Mouse (Mus musculus): ENCODE data around the gene Gm20388.
A peak's percentile ranks its signal among the peaks of the same experiment; 100 is the strongest.

Gm20388 gene

DNA sequence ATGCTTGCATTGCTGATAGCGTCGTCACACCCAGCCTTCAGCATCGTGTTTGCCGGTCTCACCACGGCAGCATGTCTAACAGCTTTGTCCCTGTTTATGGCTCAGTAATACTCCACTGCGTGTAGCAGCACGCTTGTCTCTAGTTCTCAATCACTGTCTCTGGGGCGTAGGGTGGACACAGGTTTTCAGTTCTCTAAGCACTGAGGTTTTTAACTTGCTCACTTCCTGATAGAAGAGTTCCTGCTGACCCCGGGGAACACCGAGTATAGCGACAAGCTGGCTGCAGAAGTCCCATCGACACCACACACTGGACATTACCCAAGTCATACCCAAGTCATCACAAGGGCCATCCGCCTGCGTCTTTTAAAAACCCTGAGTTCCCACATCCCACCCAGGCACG is 525.1 kb downstream of the Gm20388 start:
- no peak for DNase-seq (ENCODE audit: extremely low spot score)

- no peak for DNase-seq (ENCODE audit: extremely low spot score)
Observed at GRCm38 (mm10) chr8:120436491-120437030, 525.9 kb downstream of the Gm20388 start.

- no peak for DNase-seq (ENCODE audit: extremely low spot score)
Observed at GRCm38 (mm10) chr8:120437207-120437606, 526.6 kb downstream of the Gm20388 start.

DNA sequence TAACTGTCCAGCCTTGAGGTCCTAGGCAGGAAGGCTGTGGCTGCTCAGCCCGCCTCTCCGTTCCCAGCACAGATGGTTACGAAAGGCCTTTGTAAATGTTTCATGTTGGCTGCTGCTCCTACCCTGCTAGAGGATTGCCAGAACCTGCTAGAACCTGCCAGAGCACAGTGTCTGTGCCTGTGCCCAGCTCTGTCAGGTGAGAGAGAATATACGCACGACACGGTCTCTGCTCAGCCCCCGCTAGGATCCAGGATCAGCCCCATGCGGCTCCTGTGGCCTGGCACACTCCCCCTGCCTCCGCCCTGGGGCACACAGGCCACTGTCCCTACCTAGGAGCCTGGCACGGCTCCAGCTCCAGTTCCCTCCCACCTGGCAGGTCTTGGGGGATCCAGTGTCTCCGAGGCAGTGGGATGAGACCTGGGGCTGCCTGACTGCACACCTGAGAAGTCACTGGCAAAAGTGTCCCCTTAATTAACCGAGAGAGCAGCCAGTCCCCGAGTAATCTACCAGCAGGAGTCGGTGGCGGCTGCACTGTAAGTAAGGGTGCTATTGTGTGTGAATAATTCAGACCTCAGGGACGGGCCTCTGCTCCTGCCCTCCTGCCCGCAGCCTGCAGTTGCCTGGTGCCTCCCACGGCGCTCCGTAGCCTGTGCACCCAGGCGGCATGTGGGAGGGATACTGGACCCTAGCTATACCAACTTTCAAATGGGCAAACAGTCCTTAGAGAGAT is 527.2 kb downstream of the Gm20388 start:
- DNase-seq (ENCODE audit: extremely low spot score) = no peak

GRCm38 (mm10) chr8:120439309-120439708 is 528.7 kb downstream of the Gm20388 start:
- no peak for DNase-seq (ENCODE audit: extremely low spot score)

DNA sequence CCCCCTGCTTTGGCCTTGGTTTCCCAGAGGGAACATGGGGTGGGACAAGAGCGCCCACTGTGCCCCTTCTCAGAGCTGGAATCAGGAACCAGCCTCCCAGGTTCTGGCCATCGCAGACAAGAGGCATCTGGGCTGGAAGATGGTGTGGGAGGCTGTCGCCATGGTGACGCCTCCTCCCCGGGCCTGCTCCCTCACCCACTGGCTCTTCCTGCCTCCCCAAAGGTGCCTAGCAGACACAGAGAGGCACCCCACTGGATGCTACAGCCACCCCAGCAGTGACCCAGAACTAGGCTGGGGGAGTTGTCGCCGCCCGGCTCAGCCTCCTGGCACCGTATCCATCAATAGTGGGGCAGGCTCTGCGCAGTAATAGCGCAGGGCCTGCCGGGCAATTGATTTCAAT is 530.1 kb downstream of the Gm20388 start:
- no peak for DNase-seq (ENCODE audit: extremely low spot score)

- DNase-seq (ENCODE audit: extremely low spot score) = no peak
Observed at GRCm38 (mm10) chr8:120441637-120442036, 531.0 kb downstream of the Gm20388 start.

DNA sequence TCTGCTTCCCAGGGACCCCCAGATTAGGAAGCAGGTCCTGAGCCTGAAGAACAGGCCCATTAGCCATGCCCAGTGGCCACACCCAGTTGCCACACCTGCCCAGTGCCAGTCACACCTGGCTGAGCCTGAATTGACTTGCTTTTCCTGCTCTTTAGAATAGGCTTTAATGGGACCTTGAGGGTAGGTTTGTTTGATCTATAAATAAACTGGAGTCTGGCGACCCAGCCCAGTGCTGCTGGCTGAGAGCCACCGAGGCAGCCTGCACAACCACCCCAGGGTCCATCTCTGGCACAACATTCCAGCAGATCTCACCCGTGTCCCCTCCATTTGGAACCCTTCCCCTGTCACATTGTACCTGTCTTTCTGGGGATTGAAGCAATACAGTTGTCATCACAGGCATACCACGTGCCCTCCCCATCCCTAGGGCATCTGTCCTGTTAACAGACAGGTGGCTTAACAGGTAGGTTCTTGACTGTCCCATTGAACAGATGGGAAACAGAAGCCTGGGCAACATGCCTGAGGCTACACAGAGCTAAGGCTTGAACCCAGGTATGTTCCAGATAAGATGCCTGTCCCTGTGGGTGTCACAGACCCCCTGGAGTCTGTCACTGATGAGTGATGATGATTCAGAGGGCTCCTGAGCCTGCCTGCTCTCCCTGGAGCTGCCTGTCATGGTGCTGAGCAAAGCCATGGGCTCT is 531.8 kb downstream of the Gm20388 start:
- DNase-seq (ENCODE audit: extremely low spot score) = no peak

- DNase-seq (ENCODE audit: extremely low spot score) = no peak
Observed at GRCm38 (mm10) chr8:120445249-120445648, 534.6 kb downstream of the Gm20388 start.

DNA sequence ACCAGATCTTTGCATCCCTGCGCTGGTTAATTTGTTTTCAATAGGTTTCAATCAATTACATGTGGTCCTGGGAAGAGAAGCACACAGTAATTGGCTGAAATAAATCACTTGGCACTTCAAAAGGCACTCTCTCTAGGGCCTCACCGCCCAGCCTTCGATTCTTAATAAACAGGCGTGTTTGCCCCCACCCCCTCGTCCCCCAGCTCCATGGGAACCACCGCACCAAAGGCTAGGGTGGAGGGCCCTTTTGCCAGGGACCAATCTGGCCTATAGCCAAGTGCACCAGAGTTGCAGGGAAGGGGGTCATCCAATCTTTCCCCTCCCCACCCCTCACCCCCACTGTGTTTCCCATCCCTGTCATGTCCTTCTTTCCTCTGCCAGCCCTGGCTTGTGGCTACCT is 537.5 kb downstream of the Gm20388 start:
- DNase-seq (ENCODE audit: extremely low spot score) = no peak

DNA sequence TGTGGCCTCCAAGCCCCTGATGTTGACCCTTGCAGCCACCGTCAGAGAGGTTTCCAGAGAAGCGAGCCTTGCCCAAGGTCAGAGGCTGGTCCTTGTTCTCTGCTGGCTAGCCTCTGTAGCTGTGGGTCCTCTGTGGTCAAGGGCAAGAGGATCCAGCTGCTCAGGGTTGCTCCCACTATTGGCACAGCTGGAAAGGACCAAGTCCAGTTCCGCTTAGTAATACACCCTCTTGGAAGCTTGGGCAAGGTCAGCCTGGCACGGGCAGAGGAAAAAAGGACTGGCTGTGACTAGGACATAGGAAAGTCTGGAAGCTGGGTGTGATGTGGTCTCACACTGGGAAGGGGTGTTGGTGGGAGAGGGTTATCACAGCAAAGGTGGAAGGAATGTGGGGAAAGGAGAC is 538.5 kb downstream of the Gm20388 start:
- no peak for DNase-seq (ENCODE audit: extremely low spot score)

DNA sequence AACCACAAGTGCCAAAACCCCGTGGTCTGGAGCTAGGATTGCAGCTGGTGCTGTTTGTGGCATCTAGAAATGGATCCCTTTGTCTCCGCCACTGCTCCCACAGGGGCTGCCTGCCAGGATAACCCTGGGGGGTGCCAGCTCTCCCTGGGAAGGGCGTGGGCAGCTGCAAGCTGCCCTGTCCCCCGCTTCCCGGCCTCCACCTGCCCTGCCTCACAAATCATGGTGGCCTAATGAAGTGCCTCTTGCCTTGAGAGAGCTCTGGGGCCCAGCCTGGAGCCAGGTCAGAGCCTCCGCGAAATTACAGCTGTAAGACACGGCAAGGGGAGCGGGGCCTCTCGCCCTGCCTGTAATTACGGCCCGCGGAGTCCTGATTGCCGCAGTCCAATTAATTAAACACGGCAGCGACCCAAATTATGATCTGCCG is 539.0 kb downstream of the Gm20388 start:
- DNase-seq (ENCODE audit: extremely low spot score) = peak; percentile 50

DNA sequence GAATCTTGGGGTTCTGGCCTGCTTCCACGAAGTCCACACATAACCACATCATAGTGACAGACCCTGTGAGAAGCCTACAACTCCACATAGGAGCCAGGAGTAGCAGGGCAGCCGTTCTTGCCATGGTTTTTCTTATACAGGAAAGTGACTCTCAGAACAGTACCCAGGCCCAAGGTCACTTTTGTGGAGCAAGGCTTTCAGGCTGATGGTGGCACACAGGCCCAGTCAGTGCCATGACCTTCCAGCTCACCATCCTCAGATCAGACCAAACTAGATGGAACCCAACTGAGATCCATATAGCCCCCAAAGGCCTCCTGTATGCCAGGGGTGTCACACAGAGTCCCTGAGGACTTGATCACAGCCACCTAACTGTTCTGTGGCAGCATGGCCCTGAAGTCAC is 541.5 kb downstream of the Gm20388 start:
- no peak for DNase-seq (ENCODE audit: extremely low spot score)

- DNase-seq (ENCODE audit: extremely low spot score) = no peak
Observed at GRCm38 (mm10) chr8:120454404-120454803, 543.8 kb downstream of the Gm20388 start.

DNA sequence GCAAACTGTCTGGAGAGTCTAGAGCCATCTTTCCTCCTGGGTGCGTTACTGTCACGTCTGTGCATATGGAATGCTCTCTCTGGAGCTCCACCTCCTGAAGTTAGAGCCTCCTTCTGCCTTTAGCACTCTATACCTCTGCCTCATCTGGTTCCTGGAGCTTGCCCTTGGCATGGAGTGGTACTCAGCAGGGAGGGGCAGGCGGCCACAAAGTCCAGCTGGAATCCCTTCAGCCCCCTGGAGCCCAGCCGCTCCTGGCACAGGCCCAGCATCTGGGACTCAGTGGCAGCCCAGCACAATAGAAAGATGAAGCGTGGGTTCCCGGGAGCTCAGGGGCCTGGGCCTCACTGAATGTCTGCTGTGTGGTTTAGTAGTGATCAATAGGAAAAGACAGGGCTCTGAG is 549.7 kb downstream of the Gm20388 start:
- no peak for DNase-seq (ENCODE audit: extremely low spot score)

- no peak for DNase-seq (ENCODE audit: extremely low spot score)
Observed at GRCm38 (mm10) chr8:120462119-120462551, 551.5 kb downstream of the Gm20388 start.

DNA sequence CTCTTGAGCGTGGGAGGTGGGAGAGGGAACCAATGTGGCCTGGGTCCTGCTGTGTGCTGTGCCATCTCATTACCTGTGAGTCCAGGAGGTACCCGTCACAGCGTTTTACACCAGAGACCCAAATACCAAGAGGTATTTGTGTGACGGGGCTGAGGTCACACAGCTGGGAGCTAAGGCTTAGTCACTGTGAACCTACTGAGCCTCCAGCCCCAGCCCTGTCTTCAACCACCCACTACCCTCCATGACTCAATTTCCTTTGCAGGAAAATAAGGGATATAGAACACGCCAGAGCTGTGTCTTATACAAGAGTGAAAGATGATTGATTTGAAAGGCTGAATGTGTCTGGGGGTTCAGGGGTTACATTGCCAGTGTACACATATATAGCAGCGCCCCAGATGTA is 552.0 kb downstream of the Gm20388 start:
- DNase-seq (ENCODE audit: extremely low spot score) = no peak

DNA sequence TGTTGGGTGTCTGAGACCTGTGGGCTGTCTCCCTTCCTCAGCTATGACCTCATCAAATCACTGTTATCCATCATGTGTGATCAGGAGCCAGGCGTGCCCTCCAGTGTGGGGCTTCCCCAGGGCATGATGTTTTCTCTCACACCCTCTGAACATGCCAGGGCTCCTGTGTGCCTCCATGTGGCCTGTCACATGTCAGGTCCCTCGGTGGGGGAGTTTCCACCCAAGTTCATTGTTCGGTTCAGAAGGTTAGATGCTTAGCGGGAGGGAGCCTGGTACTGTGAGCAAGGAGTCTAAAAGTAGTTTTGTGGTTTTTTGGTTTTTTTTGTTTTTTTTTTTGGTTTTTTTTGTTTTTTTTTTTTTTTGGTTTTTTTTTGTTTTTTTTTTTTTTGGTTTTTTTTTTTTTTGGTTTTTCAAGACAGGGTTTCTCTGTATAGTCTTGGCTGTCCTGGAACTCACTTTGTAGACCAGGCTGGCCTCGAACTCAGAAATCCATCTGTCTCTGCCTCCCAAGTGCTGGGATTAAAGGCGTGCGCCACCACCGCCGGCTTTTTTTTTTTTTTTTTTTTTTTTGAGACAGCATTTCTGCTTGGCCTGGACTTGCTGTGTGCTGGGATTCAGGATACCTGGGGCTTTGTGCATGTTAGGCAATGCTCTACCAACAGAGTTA is 553.4 kb downstream of the Gm20388 start:
- DNase-seq (ENCODE audit: extremely low spot score) = no peak

- no peak for DNase-seq (ENCODE audit: extremely low spot score)
Observed at GRCm38 (mm10) chr8:120464585-120464937, 553.9 kb downstream of the Gm20388 start.

- DNase-seq (ENCODE audit: extremely low spot score) = no peak
Observed at GRCm38 (mm10) chr8:120465710-120466109, 555.1 kb downstream of the Gm20388 start.

GRCm38 (mm10) chr8:120466266-120466665 is 555.6 kb downstream of the Gm20388 start:
- no peak for DNase-seq (ENCODE audit: extremely low spot score)

GRCm38 (mm10) chr8:120467598-120467997 is 557.0 kb downstream of the Gm20388 start:
- DNase-seq (ENCODE audit: extremely low spot score) = no peak

GRCm38 (mm10) chr8:120470170-120470569 is 559.5 kb downstream of the Gm20388 start:
- no peak for DNase-seq (ENCODE audit: extremely low spot score)

Measured in embryo, embryonic 9.5 days (tissue).